Mouse (Mus musculus): ENCODE measurements around the gene Dlgap4. TPM values are rescaled to one million over a fixed set of nuclear protein-coding genes. Genes with fewer than 3 reads are reported as not detected.

Gene Dlgap4
- polyA plus RNA-seq, 1 experiment from 2014 or later, result 56.3 TPM

DNA sequence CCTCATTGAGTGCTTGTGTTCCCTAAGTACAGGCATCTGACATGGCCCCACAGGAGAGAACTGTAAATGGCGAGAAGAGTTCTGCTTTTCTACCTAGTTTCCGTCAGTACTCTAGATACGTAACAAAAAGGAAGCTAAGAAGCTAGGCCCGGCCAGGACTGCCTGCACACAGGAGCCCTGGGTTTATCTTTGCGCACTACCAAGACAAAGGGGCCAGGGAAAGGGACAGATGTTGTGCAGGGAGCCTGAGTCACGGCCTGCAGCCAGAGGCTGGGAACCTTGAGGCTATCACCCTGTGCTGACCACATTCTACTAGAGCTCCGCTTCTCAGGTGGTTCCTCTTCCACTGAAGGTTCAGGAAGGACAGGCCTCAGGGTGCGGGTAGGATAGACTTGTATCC is 136.2 kb downstream of the Dlgap4 start:
- no peak overlapping the region for H3K27ac ChIP-seq
- no peak for ATAC-seq (ENCODE audit: insufficient read depth, low FRiP score, low read depth)
- WGBS, result 82% methylated on average over 8 of the region's 8 CpGs
- peaks cover 54% of the 10 kb centered on the region for H3K36me3 ChIP-seq
- H3K9me3 ChIP-seq, result no peaks in the 10 kb centered on the region
- no peaks in the 10 kb centered on the region for H3K4me1 ChIP-seq
- no peaks in the 10 kb centered on the region for H3K27me3 ChIP-seq (replicated peaks)
- H3K4me2 ChIP-seq, result no peak overlapping the region
- no peak overlapping the region for H3K4me3 ChIP-seq (replicated peaks)
- H3K9ac ChIP-seq, result no peak overlapping the region

GRCm38 (mm10) chr2:156756937-156757336 is 143.4 kb downstream of the Dlgap4 start:
- no peaks in the 10 kb centered on the region for H3K9me3 ChIP-seq
- H3K27me3 ChIP-seq (replicated peaks), result no peaks in the 10 kb centered on the region
- no peak overlapping the region for H3K4me2 ChIP-seq
- H3K4me1 ChIP-seq, result no peaks in the 10 kb centered on the region
- H3K9ac ChIP-seq, result no peak overlapping the region
- H3K4me3 ChIP-seq (replicated peaks), result no peak overlapping the region
- no peak overlapping the region for H3K27ac ChIP-seq
- WGBS, result 86% methylated on average over 9 of the region's 9 CpGs
- no peak for ATAC-seq (ENCODE audit: insufficient read depth, low FRiP score, low read depth)
- peaks cover 49% of the 10 kb centered on the region for H3K36me3 ChIP-seq

GRCm38 (mm10) chr2:156760843-156761505 is 147.5 kb downstream of the Dlgap4 start:
- no peaks in the 10 kb centered on the region for H3K9me3 ChIP-seq
- H3K4me1 ChIP-seq, result no peaks in the 10 kb centered on the region; the same call in 1 of the 2 replicates
- WGBS, result 82% methylated on average over 5 of the region's 5 CpGs
- H3K27ac ChIP-seq, result no peak overlapping the region
- peaks cover 44% of the 10 kb centered on the region for H3K36me3 ChIP-seq
- no peak overlapping the region for H3K4me2 ChIP-seq
- no peak for ATAC-seq (ENCODE audit: insufficient read depth, low FRiP score, low read depth)
- H3K27me3 ChIP-seq (replicated peaks), result no peaks in the 10 kb centered on the region
- no peak overlapping the region for H3K9ac ChIP-seq
- H3K4me3 ChIP-seq (replicated peaks), result no peak overlapping the region

DNA sequence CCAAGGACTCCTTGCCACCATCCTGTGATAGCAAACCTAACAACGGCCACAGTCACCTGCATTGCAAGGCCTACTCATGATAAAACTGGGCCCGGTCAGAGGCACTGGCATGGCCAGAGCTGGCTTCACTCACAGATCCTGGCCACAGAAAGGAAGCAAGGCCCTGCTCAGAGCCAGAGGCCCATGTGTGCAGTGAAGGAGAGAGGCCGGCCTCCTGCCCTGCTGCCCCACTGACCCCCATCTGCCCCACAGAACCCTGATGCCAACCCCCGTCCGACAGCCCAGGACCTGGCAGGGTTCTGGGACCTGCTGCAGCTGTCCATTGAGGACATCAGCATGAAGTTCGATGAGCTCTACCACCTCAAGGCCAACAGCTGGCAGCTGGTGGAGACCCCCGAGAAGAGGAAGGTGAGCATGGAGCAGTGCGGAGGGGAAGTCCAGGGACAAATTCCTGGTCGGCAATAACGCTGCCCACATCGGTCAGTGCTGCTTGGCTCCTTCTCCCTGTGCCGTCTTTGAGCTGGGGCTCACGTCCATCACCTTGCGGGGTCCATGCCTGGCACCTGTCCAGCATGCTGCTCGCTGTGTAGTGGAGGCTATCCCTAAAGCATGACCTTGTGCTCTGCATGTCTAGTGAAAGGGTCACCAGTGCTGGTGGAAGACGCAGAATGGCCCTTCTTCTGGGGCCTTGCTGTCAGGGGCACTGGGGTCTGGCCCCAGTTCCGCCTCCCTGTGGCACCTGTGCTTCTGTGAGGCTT is 148.2 kb downstream of the Dlgap4 start:
- H3K4me2 ChIP-seq, result no peak overlapping the region
- no peak overlapping the region for H3K27ac ChIP-seq
- ATAC-seq (ENCODE audit: insufficient read depth, low FRiP score, low read depth), result no peak
- no peak overlapping the region for H3K9ac ChIP-seq
- H3K9me3 ChIP-seq, result no peaks in the 10 kb centered on the region
- 92% methylated on average over 17 of the region's 17 CpGs for WGBS
- no peak overlapping the region for H3K4me3 ChIP-seq (replicated peaks)
- H3K27me3 ChIP-seq (replicated peaks), result no peaks in the 10 kb centered on the region
- peaks cover 37% of the 10 kb centered on the region for H3K36me3 ChIP-seq
- no peaks in the 10 kb centered on the region; the same call in 1 of the 2 replicates for H3K4me1 ChIP-seq

GRCm38 (mm10) chr2:156762499-156762898 is 149.0 kb downstream of the Dlgap4 start:
- H3K27ac ChIP-seq, result no peak overlapping the region
- peaks cover 29% of the 10 kb centered on the region for H3K36me3 ChIP-seq
- 87% methylated on average over 21 of the region's 21 CpGs for WGBS

DNA sequence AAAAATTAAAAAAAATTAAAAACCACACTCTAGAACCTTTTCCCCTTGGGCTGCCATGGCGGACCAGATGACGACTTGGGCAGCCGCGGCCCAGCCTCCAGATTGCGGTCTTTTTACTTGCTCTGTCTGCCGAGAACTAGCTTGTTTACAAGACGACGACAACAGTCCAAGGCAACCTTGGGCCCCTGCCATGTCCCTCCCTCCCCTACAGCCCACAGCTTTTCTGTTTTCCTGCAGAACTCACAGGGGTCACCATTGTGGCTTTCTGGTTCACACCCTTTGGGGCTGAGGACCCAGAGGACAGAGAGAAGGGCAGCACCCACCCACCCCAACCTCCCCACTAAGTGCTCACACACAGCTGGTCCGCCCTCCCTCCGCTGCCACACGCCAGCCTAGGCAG is 149.6 kb downstream of the Dlgap4 start:
- ATAC-seq (ENCODE audit: insufficient read depth, low FRiP score, low read depth), result no peak
- Histone ChIP-seq H3K9me3 (no peaks in the 10 kb centered on the region), H3K4me1 (no peaks in the 10 kb centered on the region; the same call in 1 of the 2 replicates), H3K36me3 (peaks cover 23% of the 10 kb centered on the region), H3K4me3 (replicated peaks) (no peak overlapping the region), H3K27me3 (replicated peaks) (no peaks in the 10 kb centered on the region), H3K9ac (no peak overlapping the region), H3K27ac (no peak overlapping the region), H3K4me2 (no peak overlapping the region)
- 71% methylated on average over 11 of the region's 11 CpGs for WGBS

More at GRCm38 (mm10) chr2:156762499-156762898, 149.0 kb downstream of the Dlgap4 start:
- Histone ChIP-seq H3K4me2 (no peak overlapping the region), H3K4me1 (no peaks in the 10 kb centered on the region; the same call in 1 of the 2 replicates), H3K27me3 (replicated peaks) (no peaks in the 10 kb centered on the region), H3K9ac (no peak overlapping the region), H3K9me3 (no peaks in the 10 kb centered on the region), H3K4me3 (replicated peaks) (no peak overlapping the region)
- ATAC-seq (ENCODE audit: insufficient read depth, low FRiP score, low read depth), result no peak

- Histone ChIP-seq H3K4me3 (replicated peaks) (no peak overlapping the region), H3K4me2 (no peak overlapping the region), H3K27ac (no peak overlapping the region), H3K9me3 (no peaks in the 10 kb centered on the region), H3K4me1 (no peaks in the 10 kb centered on the region; the same call in 1 of the 2 replicates), H3K36me3 (peaks cover 20% of the 10 kb centered on the region), H3K27me3 (replicated peaks) (no peaks in the 10 kb centered on the region), H3K9ac (no peak overlapping the region)
- ATAC-seq (ENCODE audit: insufficient read depth, low FRiP score, low read depth), result no peak
- WGBS, result 92% methylated on average over 10 of the region's 10 CpGs
Observed at GRCm38 (mm10) chr2:156764022-156764421, 150.5 kb downstream of the Dlgap4 start.

DNA sequence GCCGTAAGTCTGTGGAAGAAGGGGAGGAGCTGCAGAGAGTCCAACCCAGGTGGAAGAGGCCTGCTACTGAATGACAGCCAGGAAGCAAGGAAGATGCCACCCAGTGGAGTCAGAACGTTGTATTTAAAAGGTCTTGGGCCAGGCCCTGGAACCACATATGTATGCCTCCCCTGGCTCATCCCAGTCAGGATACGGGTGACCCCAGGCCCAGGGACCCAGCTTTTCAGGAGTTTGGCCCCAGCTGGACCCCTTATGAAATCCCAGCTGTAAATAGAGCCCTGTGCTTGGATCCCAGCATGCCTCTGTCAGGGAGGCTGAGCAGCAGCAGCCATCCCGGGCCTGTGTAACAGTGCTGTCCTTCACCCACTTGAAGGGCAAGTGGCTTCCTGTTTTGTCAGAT is 151.2 kb downstream of the Dlgap4 start:
- WGBS, result 44% methylated on average over 4 of the region's 4 CpGs
- no peak for ATAC-seq (ENCODE audit: insufficient read depth, low FRiP score, low read depth)
- Histone ChIP-seq H3K27me3 (replicated peaks) (no peaks in the 10 kb centered on the region), H3K4me3 (replicated peaks) (no peak overlapping the region), H3K4me2 (no peak overlapping the region), H3K4me1 (no peaks in the 10 kb centered on the region; the same call in 1 of the 2 replicates), H3K36me3 (peaks cover 20% of the 10 kb centered on the region), H3K27ac (no peak overlapping the region), H3K9ac (no peak overlapping the region), H3K9me3 (no peaks in the 10 kb centered on the region)

GRCm38 (mm10) chr2:156765593-156765992 is 152.1 kb downstream of the Dlgap4 start:
- Histone ChIP-seq H3K4me3 (replicated peaks) (no peak overlapping the region), H3K4me1 (no peaks in the 10 kb centered on the region; the same call in 1 of the 2 replicates), H3K9ac (no peak overlapping the region), H3K4me2 (no peak overlapping the region), H3K9me3 (no peaks in the 10 kb centered on the region), H3K27me3 (replicated peaks) (no peaks in the 10 kb centered on the region), H3K27ac (no peak overlapping the region), H3K36me3 (peaks cover 20% of the 10 kb centered on the region)
- ATAC-seq (ENCODE audit: insufficient read depth, low FRiP score, low read depth), result no peak
- WGBS, result 68% methylated on average over 8 of the region's 8 CpGs

DNA sequence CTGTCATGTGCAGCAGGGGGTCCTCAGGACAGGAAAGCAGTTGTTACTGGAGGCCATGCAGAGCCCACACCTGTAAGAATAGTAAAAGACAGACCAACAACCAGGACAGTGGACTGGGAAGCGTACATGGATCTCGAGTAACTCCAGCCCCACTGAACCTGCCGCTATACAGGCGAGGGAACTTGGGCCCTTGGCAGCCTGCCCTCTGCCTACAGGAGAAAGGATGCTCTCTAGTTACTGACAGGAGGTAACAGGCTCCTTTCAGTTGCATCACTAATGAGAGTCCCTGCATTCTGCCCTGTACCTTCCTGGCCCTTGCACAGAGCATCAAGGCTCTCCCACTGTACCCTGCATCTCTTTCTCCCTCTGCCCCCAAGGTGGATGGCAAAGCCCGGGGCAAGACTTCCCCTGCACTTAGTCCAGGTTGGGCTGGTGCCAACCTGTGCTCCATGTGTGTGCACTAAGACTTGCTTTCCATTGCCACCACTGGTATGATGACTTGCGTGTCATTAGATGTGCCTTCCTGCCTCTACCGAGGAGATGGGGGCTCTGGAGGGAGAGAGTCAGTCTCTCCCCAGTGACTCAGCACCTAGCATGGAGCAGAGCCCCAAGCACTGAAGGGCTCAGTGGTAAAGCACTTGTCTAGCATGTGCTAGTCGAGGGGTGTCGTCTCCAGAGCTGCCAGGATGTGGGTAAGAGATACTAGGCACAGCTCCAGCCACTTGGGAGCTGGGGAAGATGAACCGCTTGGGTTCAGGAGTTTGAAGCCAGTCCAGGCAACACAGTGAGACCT is 152.9 kb downstream of the Dlgap4 start:
- Histone ChIP-seq H3K27ac (no peak overlapping the region), H3K9ac (no peak overlapping the region), H3K4me1 (no peaks in the 10 kb centered on the region; the same call in 1 of the 2 replicates), H3K4me3 (replicated peaks) (no peak overlapping the region), H3K4me2 (no peak overlapping the region), H3K9me3 (no peaks in the 10 kb centered on the region), H3K27me3 (replicated peaks) (no peaks in the 10 kb centered on the region), H3K36me3 (peaks cover 19% of the 10 kb centered on the region)
- 66% methylated on average over 10 of the region's 10 CpGs for WGBS
- ATAC-seq (ENCODE audit: insufficient read depth, low FRiP score, low read depth), result no peak

GRCm38 (mm10) chr2:156767108-156767507 is 153.6 kb downstream of the Dlgap4 start:
- no peak overlapping the region for H3K27ac ChIP-seq

More at GRCm38 (mm10) chr2:156767108-156767507, 153.6 kb downstream of the Dlgap4 start:
- no peaks in the 10 kb centered on the region for H3K9me3 ChIP-seq
- WGBS, result 68% methylated on average over 5 of the region's 5 CpGs
- no peaks in the 10 kb centered on the region; the same call in 1 of the 2 replicates for H3K4me1 ChIP-seq
- peaks cover 13% of the 10 kb centered on the region for H3K36me3 ChIP-seq
- no peak overlapping the region for H3K4me3 ChIP-seq (replicated peaks)
- H3K27me3 ChIP-seq (replicated peaks), result no peaks in the 10 kb centered on the region
- no peak overlapping the region for H3K4me2 ChIP-seq
- no peak overlapping the region for H3K9ac ChIP-seq
- ATAC-seq (ENCODE audit: insufficient read depth, low FRiP score, low read depth), result no peak
